Mouse (Mus musculus): ENCODE data around the gene Ncbp2. TPM values are rescaled to one million over a fixed set of nuclear protein-coding genes. Genes with fewer than 3 reads are reported as not detected.

The Ncbp2 gene
- polyA plus RNA-seq, 1 experiment = 11.3 TPM

GRCm38 (mm10) chr16:31975258-31975657, 26.9 kb downstream of the Ncbp2 start:
- H3K4me3 ChIP-seq (ENCODE audit: control insufficient read depth, insufficient read depth, low read length) = no peak overlapping the region
- H3K36me3 ChIP-seq (ENCODE audit: control insufficient read depth, insufficient read depth, low read length) = peaks cover 32% of the 10 kb centered on the region
- H3K27me3 ChIP-seq (ENCODE audit: control insufficient read depth, insufficient read depth, low read length) = no peaks in the 10 kb centered on the region
- H3K4me1 ChIP-seq (replicated peaks; ENCODE audit: control insufficient read depth, insufficient read depth, low read length) = no peaks in the 10 kb centered on the region
- 97% methylated on average over 4 of the region's 4 CpGs for WGBS
- TF ChIP-seq CTCF (IDR thresholded peaks at IDR 0.05; ENCODE audit: borderline replicate concordance, control insufficient read depth, extremely low read depth, insufficient read depth, low read length, poor library complexity) = no peak
- TF ChIP-seq POLR2A (IDR thresholded peaks at IDR 0.05; ENCODE audit: control insufficient read depth, extremely low read depth, insufficient read depth, low read length, poor library complexity) = no peak
- H3K27ac ChIP-seq (ENCODE audit: control insufficient read depth, insufficient read depth, low read length) = no peak overlapping the region
- no peak for DNase-seq

- Histone ChIP-seq H3K4me3 (ENCODE audit: control insufficient read depth, insufficient read depth, low read length) (no peak overlapping the region), H3K27me3 (ENCODE audit: control insufficient read depth, insufficient read depth, low read length) (no peaks in the 10 kb centered on the region), H3K4me1 (replicated peaks; ENCODE audit: control insufficient read depth, insufficient read depth, low read length) (no peaks in the 10 kb centered on the region), H3K36me3 (ENCODE audit: control insufficient read depth, insufficient read depth, low read length) (peaks cover 32% of the 10 kb centered on the region), H3K27ac (ENCODE audit: control insufficient read depth, insufficient read depth, low read length) (no peak overlapping the region)
- 94% methylated on average over 3 of the region's 3 CpGs for WGBS
- no peak for DNase-seq
- TF ChIP-seq POLR2A (IDR thresholded peaks at IDR 0.05; ENCODE audit: control insufficient read depth, extremely low read depth, insufficient read depth, low read length, poor library complexity) (no peak), CTCF (IDR thresholded peaks at IDR 0.05; ENCODE audit: borderline replicate concordance, control insufficient read depth, extremely low read depth, insufficient read depth, low read length, poor library complexity) (no peak)
Measured at GRCm38 (mm10) chr16:31979501-31979900, 31.2 kb downstream of the Ncbp2 start.

GRCm38 (mm10) chr16:31980946-31981345, 32.6 kb downstream of the Ncbp2 start:
- WGBS = 93% methylated on average over 5 of the region's 5 CpGs
- no peak for DNase-seq
- Histone ChIP-seq H3K36me3 (ENCODE audit: control insufficient read depth, insufficient read depth, low read length) (peaks cover 29% of the 10 kb centered on the region), H3K27ac (ENCODE audit: control insufficient read depth, insufficient read depth, low read length) (no peak overlapping the region), H3K4me1 (replicated peaks; ENCODE audit: control insufficient read depth, insufficient read depth, low read length) (no peaks in the 10 kb centered on the region), H3K4me3 (ENCODE audit: control insufficient read depth, insufficient read depth, low read length) (no peak overlapping the region), H3K27me3 (ENCODE audit: control insufficient read depth, insufficient read depth, low read length) (no peaks in the 10 kb centered on the region)
- TF ChIP-seq CTCF (IDR thresholded peaks at IDR 0.05; ENCODE audit: borderline replicate concordance, control insufficient read depth, extremely low read depth, insufficient read depth, low read length, poor library complexity) (no peak), POLR2A (IDR thresholded peaks at IDR 0.05; ENCODE audit: control insufficient read depth, extremely low read depth, insufficient read depth, low read length, poor library complexity) (no peak)

- 93% methylated on average over 1 of the region's 1 CpGs for WGBS
- H3K27ac ChIP-seq (ENCODE audit: control insufficient read depth, insufficient read depth, low read length) = no peak overlapping the region
- H3K4me1 ChIP-seq (replicated peaks; ENCODE audit: control insufficient read depth, insufficient read depth, low read length) = no peaks in the 10 kb centered on the region
- H3K4me3 ChIP-seq (ENCODE audit: control insufficient read depth, insufficient read depth, low read length) = no peak overlapping the region
- TF ChIP-seq CTCF (IDR thresholded peaks at IDR 0.05; ENCODE audit: borderline replicate concordance, control insufficient read depth, extremely low read depth, insufficient read depth, low read length, poor library complexity) = no peak
- TF ChIP-seq POLR2A (IDR thresholded peaks at IDR 0.05; ENCODE audit: control insufficient read depth, extremely low read depth, insufficient read depth, low read length, poor library complexity) = no peak
- no peak for DNase-seq
- no peaks in the 10 kb centered on the region for H3K27me3 ChIP-seq (ENCODE audit: control insufficient read depth, insufficient read depth, low read length)
- peaks cover 17% of the 10 kb centered on the region for H3K36me3 ChIP-seq (ENCODE audit: control insufficient read depth, insufficient read depth, low read length)
Measured at GRCm38 (mm10) chr16:31992039-31992438, 43.7 kb downstream of the Ncbp2 start.

GRCm38 (mm10) chr16:31993195-31993594, 44.9 kb downstream of the Ncbp2 start:
- DNase-seq = no peak

GRCm38 (mm10) chr16:31993946-31994345, 45.6 kb downstream of the Ncbp2 start:
- TF ChIP-seq CTCF (IDR thresholded peaks at IDR 0.05; ENCODE audit: borderline replicate concordance, control insufficient read depth, extremely low read depth, insufficient read depth, low read length, poor library complexity) = no peak
- H3K27me3 ChIP-seq (ENCODE audit: control insufficient read depth, insufficient read depth, low read length) = no peaks in the 10 kb centered on the region
- no peak overlapping the region for H3K4me3 ChIP-seq (ENCODE audit: control insufficient read depth, insufficient read depth, low read length)
- H3K27ac ChIP-seq (ENCODE audit: control insufficient read depth, insufficient read depth, low read length) = no peak overlapping the region
- no peak for DNase-seq
- H3K36me3 ChIP-seq (ENCODE audit: control insufficient read depth, insufficient read depth, low read length) = peaks cover 12% of the 10 kb centered on the region
- no peaks in the 10 kb centered on the region for H3K4me1 ChIP-seq (replicated peaks; ENCODE audit: control insufficient read depth, insufficient read depth, low read length)

More at GRCm38 (mm10) chr16:31993195-31993594, 44.9 kb downstream of the Ncbp2 start:
- Histone ChIP-seq H3K4me3 (ENCODE audit: control insufficient read depth, insufficient read depth, low read length) (no peak overlapping the region), H3K27me3 (ENCODE audit: control insufficient read depth, insufficient read depth, low read length) (no peaks in the 10 kb centered on the region), H3K27ac (ENCODE audit: control insufficient read depth, insufficient read depth, low read length) (no peak overlapping the region), H3K4me1 (replicated peaks; ENCODE audit: control insufficient read depth, insufficient read depth, low read length) (no peaks in the 10 kb centered on the region), H3K36me3 (ENCODE audit: control insufficient read depth, insufficient read depth, low read length) (peaks cover 17% of the 10 kb centered on the region)
- TF ChIP-seq CTCF (IDR thresholded peaks at IDR 0.05; ENCODE audit: borderline replicate concordance, control insufficient read depth, extremely low read depth, insufficient read depth, low read length, poor library complexity) = no peak
- TF ChIP-seq POLR2A (IDR thresholded peaks at IDR 0.05; ENCODE audit: control insufficient read depth, extremely low read depth, insufficient read depth, low read length, poor library complexity) = no peak
- WGBS = 98% methylated on average over 4 of the region's 4 CpGs

- Histone ChIP-seq H3K27ac (ENCODE audit: control insufficient read depth, insufficient read depth, low read length) (no peak overlapping the region), H3K27me3 (ENCODE audit: control insufficient read depth, insufficient read depth, low read length) (no peaks in the 10 kb centered on the region), H3K36me3 (ENCODE audit: control insufficient read depth, insufficient read depth, low read length) (no peaks in the 10 kb centered on the region), H3K4me1 (replicated peaks; ENCODE audit: control insufficient read depth, insufficient read depth, low read length) (no peaks in the 10 kb centered on the region), H3K4me3 (ENCODE audit: control insufficient read depth, insufficient read depth, low read length) (no peak overlapping the region)
- 97% methylated on average over 5 of the region's 5 CpGs for WGBS
- DNase-seq = no peak
- no peak for TF ChIP-seq CTCF (IDR thresholded peaks at IDR 0.05; ENCODE audit: borderline replicate concordance, control insufficient read depth, extremely low read depth, insufficient read depth, low read length, poor library complexity)
- TF ChIP-seq POLR2A (IDR thresholded peaks at IDR 0.05; ENCODE audit: control insufficient read depth, extremely low read depth, insufficient read depth, low read length, poor library complexity) = no peak
Measured at GRCm38 (mm10) chr16:31996371-31996770, 48.1 kb downstream of the Ncbp2 start.
